Mouse (Mus musculus): ENCODE results near the gene Adamts15.

The Adamts15 gene

GRCm38 (mm10) chr9:30921261-30922103, 770 bp downstream of the Adamts15 start:
- in situ Hi-C loops (cut with MboI, MseI) = no loop called here

- in situ Hi-C loops (cut with MboI, MseI) = no loop called here
Observed at GRCm38 (mm10) chr9:30920736-30921135, 1.5 kb downstream of the Adamts15 start.

DNA sequence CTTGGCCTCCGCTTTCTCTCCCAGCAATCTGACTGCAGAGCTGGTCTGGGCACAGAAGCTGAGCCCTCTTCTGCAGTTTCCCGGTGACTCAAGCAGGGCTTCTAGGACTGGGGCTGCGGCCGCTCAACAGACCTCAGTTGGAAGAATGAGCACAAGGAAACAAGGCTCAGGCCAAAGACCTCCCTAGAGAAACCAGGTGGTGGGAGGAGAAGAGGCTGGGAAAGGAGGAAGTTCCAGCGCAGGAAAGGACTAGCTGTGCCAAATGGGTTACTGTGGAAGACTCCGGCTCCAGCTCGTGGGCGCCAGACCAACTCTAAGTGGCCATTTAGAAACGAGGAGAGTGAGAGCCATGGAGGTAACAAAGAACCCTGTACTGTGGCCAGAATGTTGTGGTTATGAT, 2.6 kb downstream of the Adamts15 start:
- in situ Hi-C loops (cut with MboI, MseI) = no loop called here

DNA sequence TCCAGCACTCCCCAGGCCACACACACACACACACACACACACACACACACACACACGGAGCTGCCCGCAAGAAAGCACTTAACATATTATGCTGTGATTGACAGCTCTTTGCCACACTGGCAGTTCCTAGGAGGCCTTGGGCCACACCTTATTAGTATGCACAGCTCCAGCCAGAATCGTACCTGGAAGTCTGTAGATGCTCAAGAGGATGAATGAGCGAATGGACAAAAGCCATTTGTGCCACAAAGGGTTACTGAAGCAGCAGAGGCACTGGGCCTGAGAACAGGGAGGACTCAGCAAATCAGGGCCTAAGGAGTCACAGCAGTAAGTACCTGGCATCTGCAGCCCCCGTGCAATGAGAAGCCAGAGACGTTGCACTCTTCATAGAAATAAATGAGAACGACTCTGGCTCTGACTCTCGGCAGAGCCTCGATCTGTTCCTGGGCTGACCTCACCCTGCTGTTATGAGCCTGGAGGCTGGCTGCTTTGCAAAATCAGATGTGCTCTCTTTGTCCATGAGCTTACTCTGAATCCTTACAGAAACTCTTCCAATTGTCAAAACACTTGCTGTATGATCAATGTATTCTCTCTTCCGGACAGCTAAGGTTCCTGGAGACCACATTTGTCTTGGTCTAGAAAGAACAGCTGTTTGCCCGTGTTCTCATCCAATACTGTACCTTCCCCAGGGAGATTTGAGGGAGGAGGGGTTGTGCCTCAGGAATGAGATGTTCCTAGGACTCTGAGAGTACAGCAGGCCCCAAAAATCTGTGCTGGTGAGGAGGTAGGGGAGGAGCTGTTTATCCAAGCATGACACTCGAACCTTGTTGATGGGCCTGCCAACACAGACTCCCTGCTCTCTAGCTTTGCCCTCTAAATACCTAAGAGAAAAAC, 3.5 kb downstream of the Adamts15 start:
- in situ Hi-C loops (cut with MboI, MseI) = no loop called here

DNA sequence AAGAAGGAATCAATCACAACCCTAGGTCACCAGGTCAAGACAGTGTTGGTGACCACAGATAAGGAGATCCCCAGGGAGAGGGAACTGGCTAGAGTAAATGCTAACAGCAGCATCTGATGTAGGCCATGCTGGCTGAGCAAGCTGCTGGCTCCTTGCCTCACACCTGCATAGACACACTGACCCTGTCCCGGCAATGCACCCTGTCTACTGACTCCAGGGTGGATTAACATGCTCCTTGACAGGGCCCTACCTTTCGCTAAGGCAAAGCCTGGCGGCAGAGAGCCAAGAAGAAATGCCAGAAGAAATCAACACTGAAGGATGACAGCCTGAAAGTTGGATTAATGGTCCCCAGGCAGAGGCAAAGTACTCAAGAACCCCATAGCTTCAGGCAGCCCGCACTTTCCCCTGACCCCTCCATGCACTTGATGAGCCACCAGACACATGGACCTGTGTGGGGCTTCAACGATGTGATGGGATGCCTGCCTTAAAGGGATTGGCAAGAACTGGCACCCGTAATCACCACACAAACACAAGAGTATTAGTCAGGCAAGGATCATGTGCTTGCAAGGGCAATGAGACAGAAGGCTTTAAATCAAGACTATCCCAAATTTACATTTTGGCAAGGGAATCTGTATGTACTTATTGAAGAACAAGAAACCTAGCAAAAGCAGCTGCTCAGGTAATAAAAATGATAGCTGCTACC, 5.8 kb downstream of the Adamts15 start:
- in situ Hi-C loops (cut with MboI, MseI) = no loop called here

DNA sequence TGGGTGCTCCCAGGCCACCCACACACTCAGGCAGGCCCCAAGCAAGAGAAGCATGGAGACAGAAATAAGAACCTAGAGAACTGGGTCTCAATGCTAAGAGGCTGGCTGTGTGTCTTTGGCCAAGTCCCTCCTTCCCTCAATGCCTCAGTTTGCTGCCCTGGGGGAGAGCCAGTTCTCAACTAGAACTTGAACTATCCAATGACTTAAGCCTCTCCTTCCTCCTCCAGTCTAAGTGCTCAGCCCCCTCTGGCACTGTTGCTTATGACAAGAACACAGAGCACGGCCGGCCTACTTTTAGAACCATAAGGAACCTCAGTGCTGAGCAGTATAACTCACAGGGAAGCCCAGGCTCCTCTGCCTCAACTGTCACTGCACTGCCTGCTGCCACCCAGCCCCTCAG, 8.0 kb downstream of the Adamts15 start:
- in situ Hi-C loops (cut with MboI, MseI) = no loop called here

DNA sequence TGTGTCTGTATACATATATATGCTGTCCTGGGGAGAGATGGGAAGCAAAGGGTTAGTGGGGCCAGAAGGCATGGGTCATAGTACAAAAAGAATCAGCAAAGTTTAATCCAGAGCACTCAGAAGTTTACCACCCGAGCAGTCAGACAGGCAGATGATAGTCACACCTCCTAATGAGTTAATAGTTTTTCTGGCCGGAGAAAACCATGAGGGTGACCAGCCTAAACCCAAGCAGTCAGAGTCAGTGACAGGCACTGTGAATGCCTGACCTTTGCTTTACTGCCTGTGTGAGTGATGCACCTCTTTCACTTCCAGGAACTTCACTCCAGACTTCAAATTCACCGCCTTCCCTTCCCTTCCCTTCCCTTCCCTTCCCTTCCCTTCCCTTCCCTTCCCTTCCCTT, 8.8 kb downstream of the Adamts15 start:
- in situ Hi-C loops (cut with MboI, MseI) = no loop called here

GRCm38 (mm10) chr9:30912161-30912560, 10.1 kb downstream of the Adamts15 start:
- in situ Hi-C loops (cut with MboI, MseI) = no loop called here

- in situ Hi-C loops (cut with MboI, MseI) = no loop called here
Observed at GRCm38 (mm10) chr9:30910491-30910890, 11.8 kb downstream of the Adamts15 start.

GRCm38 (mm10) chr9:30908973-30909372, 13.3 kb downstream of the Adamts15 start:
- in situ Hi-C loops (cut with MboI, MseI) = no loop called here

GRCm38 (mm10) chr9:30908296-30908690, 14.0 kb downstream of the Adamts15 start:
- in situ Hi-C loops (cut with MboI, MseI) = no loop called here

- in situ Hi-C loops (cut with MboI, MseI) = no loop called here
Observed at GRCm38 (mm10) chr9:30907677-30908295, 14.5 kb downstream of the Adamts15 start.

DNA sequence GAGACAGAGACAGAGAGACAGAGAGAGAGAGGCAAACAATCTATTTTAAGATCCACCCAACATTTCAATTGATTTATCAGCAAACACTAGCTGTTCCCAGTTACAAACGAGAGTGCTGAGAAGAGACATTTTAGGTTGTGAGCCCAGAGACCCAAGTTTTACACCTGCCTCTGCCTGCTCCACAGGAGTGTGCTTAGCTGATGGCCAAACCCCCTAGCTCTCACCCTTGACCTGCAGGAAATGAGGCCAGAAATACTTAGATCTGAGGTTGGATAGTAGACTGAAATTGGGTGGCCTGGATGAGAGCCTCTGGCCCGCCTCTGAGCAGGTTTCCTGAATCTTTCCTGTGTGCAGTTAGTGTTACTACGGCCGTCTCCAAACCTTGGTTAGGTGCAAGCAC, 15.8 kb downstream of the Adamts15 start:
- in situ Hi-C loops (cut with MboI, MseI) = no loop called here

- in situ Hi-C loops (cut with MboI, MseI) = no loop called here
Observed at GRCm38 (mm10) chr9:30905861-30906260, 16.4 kb downstream of the Adamts15 start.

DNA sequence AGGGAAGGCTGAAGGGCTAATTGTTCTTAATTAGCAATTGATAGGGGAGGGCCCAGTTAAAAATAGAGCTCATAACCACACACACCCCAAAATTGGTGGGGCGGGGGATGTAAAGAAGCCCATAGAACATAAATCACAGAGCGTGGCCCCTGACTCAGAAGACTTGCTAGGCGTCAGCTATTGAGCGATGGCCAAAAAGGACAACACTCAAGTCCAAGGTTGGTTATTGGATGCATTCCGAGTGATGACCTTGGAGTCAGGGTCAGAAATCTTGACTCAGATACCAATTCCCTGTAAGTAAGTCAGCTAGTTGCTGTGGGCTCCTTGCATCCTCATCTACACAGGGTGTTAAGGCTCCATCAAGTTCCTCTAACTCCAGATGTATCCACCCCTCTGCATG, 19.0 kb downstream of the Adamts15 start:
- in situ Hi-C loops (cut with MboI, MseI) = no loop called here

DNA sequence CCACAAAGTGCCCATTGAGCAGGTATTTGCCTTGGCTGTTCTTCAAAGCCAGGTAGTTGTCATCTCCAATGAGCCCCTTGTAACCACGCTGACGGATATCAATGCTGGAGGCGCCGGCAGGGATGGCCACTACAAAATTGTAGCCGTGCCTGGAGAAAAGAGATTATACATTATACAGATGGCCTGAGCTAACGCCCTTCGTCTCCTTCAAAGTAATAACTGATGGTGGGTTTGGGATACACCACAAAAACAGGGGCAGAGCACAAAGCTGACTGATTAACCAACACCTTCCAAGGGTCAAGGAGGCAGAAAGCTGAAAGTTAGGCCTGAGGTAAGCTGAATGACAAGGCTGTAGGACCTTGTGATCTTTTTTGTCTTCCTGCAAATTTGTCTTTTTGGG, 19.6 kb downstream of the Adamts15 start:
- in situ Hi-C loops (cut with MboI, MseI) = no loop called here

DNA sequence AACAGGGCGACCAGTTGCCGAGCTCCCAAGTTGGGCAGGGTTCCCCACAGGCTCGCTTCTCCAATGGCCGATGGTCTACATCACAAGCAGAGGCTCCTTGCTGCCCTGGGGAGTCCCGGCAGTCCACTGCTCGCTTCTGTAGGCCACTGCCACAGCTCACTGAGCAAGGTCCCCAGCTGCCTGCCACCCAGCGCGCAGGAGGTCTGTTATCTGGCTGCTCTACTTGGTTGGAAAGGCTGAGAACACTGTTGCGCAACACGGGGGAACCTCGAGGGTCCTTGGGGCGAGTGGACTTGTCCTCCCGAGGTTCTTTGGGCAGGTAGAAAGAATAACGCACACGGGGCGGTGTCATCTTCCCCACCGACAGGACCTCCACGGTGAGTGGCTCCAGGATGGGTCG, 20.1 kb downstream of the Adamts15 start:
- in situ Hi-C loops (cut with MboI, MseI) = no loop called here

- in situ Hi-C loops (cut with MboI, MseI) = no loop called here
Observed at GRCm38 (mm10) chr9:30897169-30897568, 25.1 kb downstream of the Adamts15 start.

GRCm38 (mm10) chr9:30896752-30897151, 25.5 kb downstream of the Adamts15 start:
- in situ Hi-C loops (cut with MboI, MseI) = no loop called here

- in situ Hi-C loops (cut with MboI, MseI) = no loop called here
Observed at GRCm38 (mm10) chr9:30895618-30896017, 26.6 kb downstream of the Adamts15 start.

DNA sequence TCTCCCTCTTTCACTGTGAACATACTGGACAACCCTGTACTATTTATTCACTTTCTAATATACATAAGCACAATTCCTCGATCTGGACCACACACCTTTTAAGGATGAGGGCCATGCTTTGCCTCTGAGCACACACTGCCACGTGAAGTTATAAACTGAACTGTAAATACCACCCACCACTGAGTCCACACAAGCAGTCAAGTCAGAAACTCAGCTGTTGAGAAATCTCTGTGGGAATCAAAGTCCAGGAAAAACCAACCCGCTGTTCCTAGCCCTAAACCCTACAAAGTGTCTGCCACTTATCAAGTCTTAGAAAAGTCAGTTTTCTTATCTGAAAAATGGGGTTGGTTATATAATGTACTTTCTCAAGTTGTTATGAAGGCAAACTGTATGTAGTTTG, 36.0 kb downstream of the Adamts15 start:
- in situ Hi-C loops (cut with MboI, MseI) = no loop called here

GRCm38 (mm10) chr9:30880553-30880952, 41.7 kb downstream of the Adamts15 start:
- in situ Hi-C loops (cut with MboI, MseI) = no loop called here

All from T-helper 2 cell (primary cell).